Mouse (Mus musculus): ENCODE data around the gene Rack1. TPM values are rescaled to one million over a fixed set of nuclear protein-coding genes. Genes with fewer than 3 reads are reported as not detected.
A peak's percentile ranks its signal among the peaks of the same experiment; 100 is the strongest.

Gene Rack1
- total and polyA plus RNA-seq, 3 experiments: 3,744 to 6,330 (median 5,265) TPM

- DNase-seq (ENCODE audit: extremely low read depth): peak; percentile 84
Observed at GRCm38 (mm10) chr11:48819614-48820307, 19.6 kb downstream of the Rack1 start.

GRCm38 (mm10) chr11:48820308-48820674 is 20.2 kb downstream of the Rack1 start:
- Histone ChIP-seq H3K79me2 (replicated peaks; ENCODE audit: control insufficient read depth, extremely low read depth, insufficient read depth, poor library complexity, severe bottlenecking) (peaks cover 14% of the 10 kb centered on the region), H3K4me1 (ENCODE audit: control insufficient read depth in 1 of 2, insufficient read depth in 2 of 2) (peaks cover 17 to 60% of the 10 kb centered on the region in 2 experiments), H3K27ac (ENCODE audit: insufficient read depth, low read depth) (peak overlapping the region; percentile 84), H3K4me2 (ENCODE audit: insufficient read depth, low read depth, poor library complexity, severe bottlenecking) (peak overlapping the region; percentile 67), H3K36me3 (replicated peaks in 1 of 2; ENCODE audit: control insufficient read depth in 1 of 2, insufficient read depth in 1 of 2, low read length in 1 of 2) (peaks cover 5 to 6% of the 10 kb centered on the region in 2 experiments), H3K9me3 (replicated peaks; ENCODE audit: low read length) (no peaks in the 10 kb centered on the region), H3K4me3 (replicated peaks in 1 of 3; ENCODE audit: low read depth in 2 of 3, low read length in 2 of 3, poor library complexity in 1 of 3) (no peak overlapping the region), H3K9ac (ENCODE audit: insufficient read depth, low read depth) (peak overlapping the region; percentile 56), H3K27me3 (replicated peaks) (peaks cover 9% of the 10 kb centered on the region)
- peak; percentile 75 for DNase-seq (ENCODE audit: extremely low read depth)
- dilution Hi-C loops (cut with MboI; ENCODE audit: extremely low pct_ligation_motif_present, extremely low pct_unique_long_range_greater_than_20kb, low sequenced_read_pairs): no loop called here
- in situ Hi-C loops (cut with MboI; ENCODE audit: low pct_ligation_motif_present, low pct_unique_long_range_greater_than_20kb, low sequenced_read_pairs): no loop called here
- peak; percentile 76 for TF ChIP-seq TCF12 (IDR thresholded peaks at IDR 0.05; ENCODE audit: low read depth, low read length)
- TF ChIP-seq ELF1 (IDR thresholded peaks at IDR 0.05; ENCODE audit: low read depth, low read length): no peak
- TF ChIP-seq JUND (conservative IDR thresholded peaks at IDR 0.05; ENCODE audit: low read depth, low read length): peak; percentile 82
- no peak for TF ChIP-seq SMC3 (IDR thresholded peaks at IDR 0.05; ENCODE audit: low read depth, low read length)
- TF ChIP-seq POLR2A (IDR thresholded peaks at IDR 0.05; ENCODE audit: low read depth, low read length): peak; percentile 42; the same call in 1 of the 2 replicates
- peak; percentile 34; the same call in 1 of the 2 replicates for TF ChIP-seq HCFC1 (IDR thresholded peaks at IDR 0.05; ENCODE audit: low read depth, low read length)
- TF ChIP-seq MAFK (IDR thresholded peaks at IDR 0.05; ENCODE audit: insufficient replicate concordance, low read length): 0 out of 2 replicates have a peak, but pooled peaks have one; percentile 5
- TF ChIP-seq SIN3A (IDR thresholded peaks at IDR 0.05; ENCODE audit: low read length): peak; percentile 94
- TF ChIP-seq CTCF (conservative IDR thresholded peaks at IDR 0.05 in 1 of 2, IDR thresholded peaks at IDR 0.05 in 1 of 2; ENCODE audit: low read depth in 2 of 2, low read length in 2 of 2): no peak
- TF ChIP-seq JUN (IDR thresholded peaks at IDR 0.05; ENCODE audit: insufficient read depth, low read depth, low read length): peak; percentile 76
- TF ChIP-seq BHLHE40 (IDR thresholded peaks at IDR 0.05; ENCODE audit: low read depth, low read length): peak; percentile 79
- TF ChIP-seq RAD21 (IDR thresholded peaks at IDR 0.05; ENCODE audit: low read depth, low read length): no peak; the same call in 1 of the 2 replicates
- no peak for TF ChIP-seq USF1 (IDR thresholded peaks at IDR 0.05; ENCODE audit: low read depth, low read length)
- no peak for TF ChIP-seq ZC3H11A (IDR thresholded peaks at IDR 0.05; ENCODE audit: low read depth, low read length)
- peak; percentile 76 for TF ChIP-seq ZNF384 (IDR thresholded peaks at IDR 0.05; ENCODE audit: low read depth, low read length)

More at GRCm38 (mm10) chr11:48819614-48820307, 19.6 kb downstream of the Rack1 start:
- H3K27me3 ChIP-seq (replicated peaks): peaks cover 6% of the 10 kb centered on the region
- peaks cover 17 to 61% of the 10 kb centered on the region in 2 experiments for H3K4me1 ChIP-seq (ENCODE audit: control insufficient read depth in 1 of 2, insufficient read depth in 2 of 2)
- H3K9me3 ChIP-seq (replicated peaks; ENCODE audit: low read length): no peaks in the 10 kb centered on the region
- in situ Hi-C loops (cut with MboI; ENCODE audit: low pct_ligation_motif_present, low pct_unique_long_range_greater_than_20kb, low sequenced_read_pairs) (loop anchor here (5.0 kb wide), 1 partner anchor 33 kb away; no protein-coding TSS in a partner anchor), dilution Hi-C loops (cut with MboI; ENCODE audit: extremely low pct_ligation_motif_present, extremely low pct_unique_long_range_greater_than_20kb, low sequenced_read_pairs) (no loop called here)
- peak overlapping the region; percentile 84 for H3K27ac ChIP-seq (ENCODE audit: insufficient read depth, low read depth)
- H3K9ac ChIP-seq (ENCODE audit: insufficient read depth, low read depth): peak overlapping the region; percentile 56
- peaks cover 20% of the 10 kb centered on the region for H3K79me2 ChIP-seq (replicated peaks; ENCODE audit: control insufficient read depth, extremely low read depth, insufficient read depth, poor library complexity, severe bottlenecking)
- H3K36me3 ChIP-seq (replicated peaks in 1 of 2; ENCODE audit: control insufficient read depth in 1 of 2, insufficient read depth in 1 of 2, low read length in 1 of 2): peaks cover 5 to 11% of the 10 kb centered on the region in 2 experiments
- TF ChIP-seq RCOR1 (conservative IDR thresholded peaks at IDR 0.05; ENCODE audit: low read depth, low read length): 0 out of 2 replicates have a peak, but pooled peaks have one; percentile 31
- peak; percentile 32; the same call in 1 of the 2 replicates for TF ChIP-seq JUND (conservative IDR thresholded peaks at IDR 0.05; ENCODE audit: low read depth, low read length)
- no peak for TF ChIP-seq CHD2 (IDR thresholded peaks at IDR 0.05; ENCODE audit: low read length)
- peak; percentile 63; the same call in 1 of the 2 replicates for TF ChIP-seq ELF1 (IDR thresholded peaks at IDR 0.05; ENCODE audit: low read depth, low read length)
- peak; percentile 94 for TF ChIP-seq ZNF384 (IDR thresholded peaks at IDR 0.05; ENCODE audit: low read depth, low read length)
- no peak; the same call in 1 of the 2 replicates for TF ChIP-seq SMC3 (IDR thresholded peaks at IDR 0.05; ENCODE audit: low read depth, low read length)
- TF ChIP-seq NELFE (IDR thresholded peaks at IDR 0.05; ENCODE audit: low read depth, low read length): no peak
- TF ChIP-seq MAX (IDR thresholded peaks at IDR 0.05; ENCODE audit: low read length): no peak
- no peak for TF ChIP-seq GABPA (IDR thresholded peaks at IDR 0.05; ENCODE audit: insufficient replicate concordance, low read depth, low read length)
- no peak for TF ChIP-seq ZMIZ1 (IDR thresholded peaks at IDR 0.05; ENCODE audit: low read depth, low read length)
- peak; percentile 55; the same call in 1 of the 2 replicates for TF ChIP-seq MEF2A (IDR thresholded peaks at IDR 0.05; ENCODE audit: borderline replicate concordance, low read depth, low read length)
- no peak for TF ChIP-seq ZC3H11A (IDR thresholded peaks at IDR 0.05; ENCODE audit: low read depth, low read length)
- TF ChIP-seq MAFK (IDR thresholded peaks at IDR 0.05; ENCODE audit: insufficient replicate concordance, low read length): peak; percentile 97
- TF ChIP-seq NRF1 (IDR thresholded peaks at IDR 0.05; ENCODE audit: low read depth, low read length): no peak
- no peak for TF ChIP-seq POLR2AphosphoS2 (IDR thresholded peaks at IDR 0.05; ENCODE audit: low read depth, low read length)
- TF ChIP-seq CTCF (conservative IDR thresholded peaks at IDR 0.05 in 1 of 2, IDR thresholded peaks at IDR 0.05 in 1 of 2; ENCODE audit: low read depth in 2 of 2, low read length in 2 of 2): no peak; a peak in 1 of 4 replicates
- no peak; the same call in 1 of the 2 replicates for TF ChIP-seq ZKSCAN1 (IDR thresholded peaks at IDR 0.05; ENCODE audit: borderline replicate concordance, low read depth, low read length)
- peak; percentile 53; the same call in 1 of the 2 replicates for TF ChIP-seq E2F4 (IDR thresholded peaks at IDR 0.05; ENCODE audit: insufficient replicate concordance, low read depth, low read length)
- no peak; the same call in 1 of the 2 replicates for TF ChIP-seq MAZ (IDR thresholded peaks at IDR 0.05; ENCODE audit: low read depth, low read length)
- no peak for TF ChIP-seq UBTF (IDR thresholded peaks at IDR 0.05; ENCODE audit: low read depth, low read length)
- no peak for TF ChIP-seq CHD1 (IDR thresholded peaks at IDR 0.05; ENCODE audit: low read depth, low read length)
- TF ChIP-seq MYC (IDR thresholded peaks at IDR 0.05; ENCODE audit: low read depth, low read length): peak; percentile 76
- TF ChIP-seq IRF4 (IDR thresholded peaks at IDR 0.05; ENCODE audit: low read depth, low read length): no peak
- TF ChIP-seq KAT2A (IDR thresholded peaks at IDR 0.05; ENCODE audit: insufficient replicate concordance, low read length): no peak
- 0 out of 2 replicates have a peak, but pooled peaks have one; percentile 29 for TF ChIP-seq BHLHE40 (IDR thresholded peaks at IDR 0.05; ENCODE audit: low read depth, low read length)
- TF ChIP-seq USF1 (IDR thresholded peaks at IDR 0.05; ENCODE audit: low read depth, low read length): no peak
- TF ChIP-seq SIN3A (IDR thresholded peaks at IDR 0.05; ENCODE audit: low read length): peak; percentile 67
- TF ChIP-seq JUN (IDR thresholded peaks at IDR 0.05; ENCODE audit: insufficient read depth, low read depth, low read length): peak; percentile 27; the same call in 1 of the 2 replicates
- peak; percentile 56; the same call in 1 of the 2 replicates for TF ChIP-seq MXI1 (IDR thresholded peaks at IDR 0.05; ENCODE audit: low read depth, low read length)
- TF ChIP-seq TCF12 (IDR thresholded peaks at IDR 0.05; ENCODE audit: low read depth, low read length): no peak
- 0 out of 2 replicates have a peak, but pooled peaks have one; percentile 34 for TF ChIP-seq USF2 (conservative IDR thresholded peaks at IDR 0.05; ENCODE audit: low read depth, low read length)
- peak; percentile 21; the same call in 1 of the 2 replicates for TF ChIP-seq HCFC1 (IDR thresholded peaks at IDR 0.05; ENCODE audit: low read depth, low read length)
- no peak; the same call in none of the 2 replicates for TF ChIP-seq RAD21 (IDR thresholded peaks at IDR 0.05; ENCODE audit: low read depth, low read length)
- no peak for TF ChIP-seq POLR2A (IDR thresholded peaks at IDR 0.05; ENCODE audit: low read depth, low read length)
- 0 out of 2 replicates have a peak, but pooled peaks have one; percentile 24 for TF ChIP-seq ETS1 (conservative IDR thresholded peaks at IDR 0.05; ENCODE audit: low read depth, low read length)
- 0 out of 2 replicates have a peak, but pooled peaks have one; percentile 13 for TF ChIP-seq EP300 (IDR thresholded peaks at IDR 0.05; ENCODE audit: low read length)
- peak; percentile 97 for TF ChIP-seq TBP (conservative IDR thresholded peaks at IDR 0.05; ENCODE audit: low read depth, low read length)
- no peak for TF ChIP-seq PAX5 (IDR thresholded peaks at IDR 0.05; ENCODE audit: low read length)
- H3K4me2 ChIP-seq (ENCODE audit: insufficient read depth, low read depth, poor library complexity, severe bottlenecking): peak overlapping the region; percentile 67
- no peak overlapping the region for H3K4me3 ChIP-seq (replicated peaks in 1 of 3; ENCODE audit: low read depth in 2 of 3, low read length in 2 of 3, poor library complexity in 1 of 3)
